Mouse (Mus musculus): Measurements from ENCODE around the gene Mark2. TPM values are rescaled to one million over a fixed set of nuclear protein-coding genes. Genes with fewer than 3 reads are reported as not detected.

Gene Mark2
- polyA plus RNA-seq, 1 experiment from 2014 or later: 51.9 TPM

DNA sequence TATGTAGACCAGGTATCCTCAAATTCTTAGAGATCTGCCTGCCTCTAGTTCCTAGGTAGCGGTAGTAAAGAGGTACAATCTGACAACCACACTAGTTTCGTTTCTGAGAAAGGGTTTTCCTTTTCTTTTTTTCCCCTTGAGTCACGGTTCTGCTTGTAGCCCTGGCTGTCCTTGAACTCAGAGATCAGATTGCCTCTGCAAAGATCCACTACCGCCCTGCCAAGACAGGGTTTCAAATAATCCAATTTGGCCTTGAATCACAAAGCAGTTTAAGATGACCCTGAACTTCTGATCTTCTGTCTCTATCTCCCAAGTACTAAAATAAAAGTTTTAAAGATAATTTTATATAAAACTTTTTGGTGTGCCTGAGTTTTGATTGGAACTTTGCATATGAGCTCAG is 23.9 kb downstream of the Mark2 start:
- no peaks in the 10 kb centered on the region for H3K9me3 ChIP-seq (replicated peaks)
- H3K4me3 ChIP-seq (replicated peaks): no peak overlapping the region
- no peaks in the 10 kb centered on the region for H3K27me3 ChIP-seq (replicated peaks)
- H3K4me1 ChIP-seq: peaks cover 27% of the 10 kb centered on the region; the same call in 1 of the 2 replicates
- no peak overlapping the region for H3K4me2 ChIP-seq
- H3K27ac ChIP-seq (replicated peaks): no peak overlapping the region
- 89% methylated on average over 4 of the region's 4 CpGs for WGBS
- no peak for ATAC-seq (ENCODE audit: low FRiP score)
- H3K36me3 ChIP-seq: no peaks in the 10 kb centered on the region
- no peak overlapping the region for H3K9ac ChIP-seq (replicated peaks)

DNA sequence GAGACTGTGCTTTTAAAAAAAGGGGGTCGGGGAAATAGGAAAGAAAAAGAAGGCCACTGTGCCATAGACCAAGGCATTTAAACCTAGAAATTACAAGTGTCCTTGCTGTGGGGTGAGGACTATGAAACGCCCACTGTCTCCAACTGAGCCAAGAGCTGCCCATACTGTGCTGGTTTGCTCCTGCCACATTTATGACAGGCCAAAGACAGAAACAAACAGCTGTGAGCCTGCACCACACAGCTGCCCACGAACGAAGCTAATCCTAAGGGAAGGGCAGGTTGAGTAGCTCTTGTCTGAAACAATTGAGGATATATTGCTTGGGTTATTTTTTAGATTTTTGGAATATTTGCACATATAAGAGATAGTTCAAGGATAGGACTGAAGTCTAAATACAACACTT is 24.8 kb downstream of the Mark2 start:
- H3K4me1 ChIP-seq: peaks cover 34% of the 10 kb centered on the region; the same call in 1 of the 2 replicates
- no peak overlapping the region for H3K4me2 ChIP-seq
- WGBS: 77% methylated on average over 4 of the region's 4 CpGs
- H3K27ac ChIP-seq (replicated peaks): no peak overlapping the region
- ATAC-seq (ENCODE audit: low FRiP score): no peak
- H3K36me3 ChIP-seq: no peaks in the 10 kb centered on the region
- H3K27me3 ChIP-seq (replicated peaks): no peaks in the 10 kb centered on the region
- no peaks in the 10 kb centered on the region for H3K9me3 ChIP-seq (replicated peaks)
- no peak overlapping the region for H3K4me3 ChIP-seq (replicated peaks)
- no peak overlapping the region for H3K9ac ChIP-seq (replicated peaks)

DNA sequence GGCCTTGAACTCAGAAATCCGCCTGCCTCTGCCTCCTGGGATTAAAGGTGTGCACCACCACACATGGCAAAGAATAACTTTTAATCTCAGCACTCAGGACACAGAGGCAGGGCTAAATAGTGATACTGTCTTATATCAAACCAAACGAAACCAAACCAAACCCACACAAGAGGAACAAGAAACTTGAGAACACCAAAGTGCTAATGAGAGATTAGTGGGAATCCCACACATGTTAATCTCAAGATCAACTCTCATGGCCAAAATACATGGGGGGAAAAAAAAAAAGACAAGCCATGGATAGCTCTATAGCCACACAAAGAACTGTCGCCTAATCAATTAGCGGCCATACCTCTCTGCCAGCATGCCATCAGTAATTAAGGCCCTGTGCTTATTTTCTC is 26.1 kb downstream of the Mark2 start:
- 81% methylated on average over 4 of the region's 4 CpGs for WGBS
- Histone ChIP-seq H3K4me3 (replicated peaks) (no peak overlapping the region), H3K27me3 (replicated peaks) (no peaks in the 10 kb centered on the region), H3K9me3 (replicated peaks) (no peaks in the 10 kb centered on the region), H3K27ac (replicated peaks) (no peak overlapping the region), H3K4me2 (no peak overlapping the region), H3K9ac (replicated peaks) (no peak overlapping the region), H3K4me1 (peaks cover 41% of the 10 kb centered on the region), H3K36me3 (no peaks in the 10 kb centered on the region)
- ATAC-seq (ENCODE audit: low FRiP score): no peak

DNA sequence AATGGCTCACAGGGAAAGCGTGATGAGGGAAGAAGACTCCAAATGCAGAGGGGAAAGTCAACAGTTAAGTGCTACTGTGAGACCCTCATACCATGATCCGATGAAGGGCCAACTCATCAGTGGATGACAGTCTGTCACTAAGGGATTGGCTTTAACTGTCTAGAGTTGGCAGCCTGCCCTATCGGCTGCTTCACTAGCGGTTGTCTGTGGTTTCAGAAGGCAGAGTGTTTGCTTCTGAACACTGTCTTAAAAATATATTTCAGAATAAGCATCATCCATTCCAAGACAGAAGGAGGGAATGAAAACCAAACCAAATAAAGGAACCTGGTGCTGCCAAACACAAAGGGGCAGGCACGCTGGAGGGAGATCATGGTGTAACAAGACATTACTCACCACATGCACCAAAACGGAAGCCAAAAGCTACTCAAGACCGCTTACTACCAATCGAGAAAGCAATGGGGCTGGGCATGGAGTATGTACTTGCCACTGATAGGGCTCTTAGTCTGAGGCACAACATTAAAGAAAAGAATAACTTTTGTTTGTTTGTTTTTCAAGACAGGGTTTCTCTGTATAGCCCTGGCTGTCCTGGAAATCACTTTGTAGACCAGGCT is 26.6 kb downstream of the Mark2 start:
- no peaks in the 10 kb centered on the region for H3K27me3 ChIP-seq (replicated peaks)
- H3K9ac ChIP-seq (replicated peaks): no peak overlapping the region
- no peaks in the 10 kb centered on the region for H3K36me3 ChIP-seq
- 64% methylated on average over 8 of the region's 8 CpGs for WGBS
- H3K9me3 ChIP-seq (replicated peaks): no peaks in the 10 kb centered on the region
- ATAC-seq (ENCODE audit: low FRiP score): no peak
- H3K4me2 ChIP-seq: no peak overlapping the region
- no peak overlapping the region for H3K4me3 ChIP-seq (replicated peaks)
- H3K4me1 ChIP-seq: peaks cover 46% of the 10 kb centered on the region
- peak overlapping the region; percentile 39 for H3K27ac ChIP-seq (replicated peaks)

DNA sequence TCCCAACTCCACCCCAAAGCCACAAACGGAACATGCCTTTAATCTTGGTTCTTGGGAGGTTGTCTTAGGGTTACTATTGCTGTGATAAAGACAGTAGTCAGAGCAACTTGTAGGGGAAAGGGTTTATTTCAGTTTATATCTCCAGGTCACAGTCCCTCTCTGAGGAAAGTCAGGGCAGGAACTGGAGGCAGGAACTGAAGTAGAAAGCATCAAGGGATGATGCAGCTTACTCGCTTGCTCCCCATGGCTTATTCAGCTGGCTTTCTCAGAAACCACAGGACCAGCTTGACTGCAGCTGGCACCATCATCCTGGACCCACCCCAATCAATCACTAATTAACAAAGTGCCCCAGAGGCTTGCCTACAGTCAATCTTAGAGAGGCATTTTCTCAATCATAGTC is 28.0 kb downstream of the Mark2 start:
- no peak overlapping the region for H3K9ac ChIP-seq (replicated peaks)
- no peak overlapping the region for H3K4me3 ChIP-seq (replicated peaks)
- no peaks in the 10 kb centered on the region for H3K9me3 ChIP-seq (replicated peaks)
- H3K27me3 ChIP-seq (replicated peaks): no peaks in the 10 kb centered on the region
- WGBS: 78% methylated on average over 2 of the region's 2 CpGs
- H3K4me1 ChIP-seq: peaks cover 60% of the 10 kb centered on the region
- H3K36me3 ChIP-seq: no peaks in the 10 kb centered on the region
- no peak overlapping the region for H3K4me2 ChIP-seq
- ATAC-seq (ENCODE audit: low FRiP score): no peak
- H3K27ac ChIP-seq (replicated peaks): no peak overlapping the region

DNA sequence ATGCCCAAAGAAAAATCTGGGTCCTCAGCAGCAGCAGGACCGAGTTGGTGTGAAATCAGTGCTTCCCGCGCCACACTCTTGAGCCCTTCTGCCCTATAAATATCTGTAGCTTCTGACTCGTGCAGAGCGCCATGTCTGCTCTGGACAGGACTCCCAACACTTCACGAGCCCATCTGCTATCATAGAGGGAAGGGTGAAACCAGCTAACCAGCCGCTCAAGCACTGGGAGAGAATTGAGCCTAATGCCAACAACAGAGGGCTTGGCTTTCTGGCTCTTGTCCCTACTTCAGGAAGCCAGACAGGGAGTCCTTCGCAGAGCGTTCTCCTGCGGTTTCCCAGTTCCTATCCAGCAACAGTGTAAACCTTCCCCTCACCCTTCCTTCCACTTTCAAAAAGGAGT is 30.4 kb downstream of the Mark2 start:
- no peak for ATAC-seq (ENCODE audit: low FRiP score)
- H3K4me1 ChIP-seq: peaks cover 77% of the 10 kb centered on the region

DNA sequence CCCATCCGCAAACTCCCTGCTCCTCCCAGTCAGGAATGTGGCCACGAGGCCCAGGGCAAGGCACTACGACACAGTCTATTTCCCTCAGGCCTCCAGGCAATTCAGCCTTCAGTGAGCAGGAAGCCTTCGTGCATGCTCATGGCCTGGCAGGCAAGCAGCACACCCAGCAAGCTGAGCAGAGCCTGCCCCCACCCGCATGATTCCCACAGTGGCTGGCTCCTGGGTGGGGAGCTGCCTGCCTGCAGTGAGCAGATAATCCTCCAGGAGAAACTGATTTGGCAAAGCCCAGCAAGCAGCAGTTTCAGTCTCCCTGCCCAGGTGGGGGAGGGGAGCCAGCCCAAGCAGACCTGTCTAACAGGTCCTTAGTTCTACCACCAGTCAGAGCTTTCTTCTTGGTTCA is 31.0 kb downstream of the Mark2 start:
- 25% methylated on average over 5 of the region's 5 CpGs for WGBS
- Histone ChIP-seq H3K27me3 (replicated peaks) (no peaks in the 10 kb centered on the region), H3K9ac (replicated peaks) (0 out of 2 replicates have a peak overlapping the region, but pooled peaks have one; percentile 3), H3K4me2 (no peak overlapping the region), H3K27ac (replicated peaks) (0 out of 2 replicates have a peak overlapping the region, but pooled peaks have one; percentile 28), H3K4me1 (peaks cover 79% of the 10 kb centered on the region), H3K9me3 (replicated peaks) (no peaks in the 10 kb centered on the region), H3K4me3 (replicated peaks) (no peak overlapping the region), H3K36me3 (no peaks in the 10 kb centered on the region)
- ATAC-seq (ENCODE audit: low FRiP score): no peak

More for the DNA sequence above, 30.4 kb downstream of the Mark2 start:
- 48% methylated on average over 10 of the region's 10 CpGs for WGBS
- no peaks in the 10 kb centered on the region for H3K36me3 ChIP-seq
- no peak overlapping the region for H3K4me3 ChIP-seq (replicated peaks)
- no peaks in the 10 kb centered on the region for H3K9me3 ChIP-seq (replicated peaks)
- H3K27ac ChIP-seq (replicated peaks): peak overlapping the region; percentile 28
- H3K27me3 ChIP-seq (replicated peaks): no peaks in the 10 kb centered on the region
- H3K9ac ChIP-seq (replicated peaks): no peak overlapping the region
- no peak overlapping the region for H3K4me2 ChIP-seq

DNA sequence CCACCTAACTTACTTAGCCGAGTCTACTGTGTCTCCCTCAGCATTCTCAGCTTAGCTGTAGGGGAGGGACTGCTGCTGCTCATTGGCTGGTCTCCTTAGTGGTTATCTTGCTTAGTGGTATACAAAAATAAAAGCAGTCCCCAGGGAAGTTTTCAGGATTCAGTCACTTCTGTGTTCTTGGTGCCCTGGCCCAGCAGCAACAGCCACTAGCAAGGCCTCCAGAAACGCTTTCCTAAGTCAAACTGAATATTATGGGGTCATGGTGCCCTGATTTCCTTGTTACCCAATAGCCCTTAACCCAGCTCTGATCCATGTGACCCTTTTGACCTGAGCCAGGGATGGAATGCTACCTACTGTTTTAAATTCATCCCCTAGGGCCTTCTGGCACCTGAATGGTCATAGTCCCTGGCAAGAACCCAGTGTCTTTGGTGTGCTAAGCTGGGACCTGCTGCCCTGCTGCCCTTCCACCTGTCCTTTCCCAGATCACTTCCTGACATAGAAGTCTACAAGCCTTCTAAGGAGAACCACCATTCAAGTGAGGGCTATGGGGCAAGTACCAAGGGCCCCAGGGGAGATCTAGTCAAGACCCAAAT is 31.8 kb downstream of the Mark2 start:
- H3K4me3 ChIP-seq (replicated peaks): no peak overlapping the region
- no peak for ATAC-seq (ENCODE audit: low FRiP score)
- H3K27me3 ChIP-seq (replicated peaks): no peaks in the 10 kb centered on the region
- H3K36me3 ChIP-seq: no peaks in the 10 kb centered on the region
- H3K9me3 ChIP-seq (replicated peaks): no peaks in the 10 kb centered on the region
- H3K27ac ChIP-seq (replicated peaks): no peak overlapping the region
- 74% methylated on average over 2 of the region's 2 CpGs for WGBS
- peaks cover 72% of the 10 kb centered on the region for H3K4me1 ChIP-seq
- H3K4me2 ChIP-seq: no peak overlapping the region
- no peak overlapping the region for H3K9ac ChIP-seq (replicated peaks)

DNA sequence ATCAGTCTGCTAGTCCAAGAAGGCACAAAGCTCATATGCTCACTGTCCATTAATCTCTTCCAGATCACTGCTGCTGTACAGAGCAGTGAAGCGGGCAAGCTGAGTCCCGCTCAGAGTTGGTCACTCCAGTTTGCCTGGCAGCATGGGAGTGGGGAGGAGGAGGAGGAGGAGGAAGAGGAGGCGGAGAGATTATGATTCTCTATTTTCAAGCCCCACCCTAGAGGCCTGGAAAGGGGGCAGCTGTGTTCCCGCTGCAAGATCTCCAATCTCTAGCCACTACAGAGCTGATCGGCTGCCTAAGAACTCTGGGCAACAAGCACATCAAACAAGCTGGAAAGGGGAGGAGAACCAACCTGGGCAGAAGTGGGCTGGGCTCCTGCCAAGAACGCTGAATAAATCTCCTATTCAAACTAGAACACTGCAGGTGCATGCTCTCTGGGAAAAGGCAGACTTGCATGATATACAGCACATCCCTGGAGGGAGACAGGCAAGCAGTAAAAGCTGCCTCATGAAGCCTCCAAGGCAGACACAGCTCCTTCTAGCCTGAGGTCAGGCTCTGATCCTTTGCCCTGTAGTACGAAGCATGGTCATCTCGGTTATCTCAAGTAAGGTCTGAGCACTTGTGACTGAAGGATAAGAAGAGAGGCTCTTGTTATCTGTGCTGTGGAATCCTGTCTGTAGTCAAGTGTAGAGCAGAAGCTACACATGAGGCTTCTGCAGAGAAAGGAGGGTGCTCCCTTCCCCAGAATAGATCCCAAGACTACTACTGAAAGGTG is 33.5 kb downstream of the Mark2 start:
- Histone ChIP-seq H3K27me3 (replicated peaks) (no peaks in the 10 kb centered on the region), H3K4me1 (peaks cover 82% of the 10 kb centered on the region), H3K4me3 (replicated peaks) (no peak overlapping the region), H3K4me2 (no peak overlapping the region), H3K9ac (replicated peaks) (no peak overlapping the region; the same call in 1 of the 2 replicates), H3K27ac (replicated peaks) (peak overlapping the region; percentile 65), H3K9me3 (replicated peaks) (no peaks in the 10 kb centered on the region), H3K36me3 (no peaks in the 10 kb centered on the region)
- ATAC-seq (ENCODE audit: low FRiP score): no peak
- WGBS: 19% methylated on average over 8 of the region's 8 CpGs

DNA sequence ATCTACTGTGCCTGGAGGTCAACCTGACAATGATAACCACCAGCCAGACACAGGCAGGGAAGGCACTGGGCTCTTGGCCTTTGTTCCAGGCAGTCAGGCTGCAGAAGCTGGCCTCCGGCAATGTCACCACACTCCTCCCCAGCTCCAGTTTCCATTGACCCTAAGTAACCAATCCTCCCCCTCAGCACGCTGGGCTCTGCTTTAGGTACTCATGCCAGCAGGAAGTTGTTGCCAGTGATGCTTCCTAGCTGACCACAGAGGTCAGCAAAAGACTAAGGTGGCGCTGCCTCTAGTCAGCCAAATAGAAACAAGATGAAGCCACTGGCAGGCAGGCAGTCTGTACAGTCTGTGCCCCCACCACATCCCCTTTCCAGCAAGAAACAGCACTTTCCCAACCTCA is 34.7 kb downstream of the Mark2 start:
- Histone ChIP-seq H3K4me2 (no peak overlapping the region), H3K36me3 (no peaks in the 10 kb centered on the region), H3K9ac (replicated peaks) (no peak overlapping the region), H3K27me3 (replicated peaks) (no peaks in the 10 kb centered on the region), H3K4me1 (peaks cover 72% of the 10 kb centered on the region), H3K27ac (replicated peaks) (peak overlapping the region; percentile 52), H3K4me3 (replicated peaks) (no peak overlapping the region), H3K9me3 (replicated peaks) (no peaks in the 10 kb centered on the region)
- WGBS: 74% methylated on average over 3 of the region's 3 CpGs
- ATAC-seq (ENCODE audit: low FRiP score): no peak

DNA sequence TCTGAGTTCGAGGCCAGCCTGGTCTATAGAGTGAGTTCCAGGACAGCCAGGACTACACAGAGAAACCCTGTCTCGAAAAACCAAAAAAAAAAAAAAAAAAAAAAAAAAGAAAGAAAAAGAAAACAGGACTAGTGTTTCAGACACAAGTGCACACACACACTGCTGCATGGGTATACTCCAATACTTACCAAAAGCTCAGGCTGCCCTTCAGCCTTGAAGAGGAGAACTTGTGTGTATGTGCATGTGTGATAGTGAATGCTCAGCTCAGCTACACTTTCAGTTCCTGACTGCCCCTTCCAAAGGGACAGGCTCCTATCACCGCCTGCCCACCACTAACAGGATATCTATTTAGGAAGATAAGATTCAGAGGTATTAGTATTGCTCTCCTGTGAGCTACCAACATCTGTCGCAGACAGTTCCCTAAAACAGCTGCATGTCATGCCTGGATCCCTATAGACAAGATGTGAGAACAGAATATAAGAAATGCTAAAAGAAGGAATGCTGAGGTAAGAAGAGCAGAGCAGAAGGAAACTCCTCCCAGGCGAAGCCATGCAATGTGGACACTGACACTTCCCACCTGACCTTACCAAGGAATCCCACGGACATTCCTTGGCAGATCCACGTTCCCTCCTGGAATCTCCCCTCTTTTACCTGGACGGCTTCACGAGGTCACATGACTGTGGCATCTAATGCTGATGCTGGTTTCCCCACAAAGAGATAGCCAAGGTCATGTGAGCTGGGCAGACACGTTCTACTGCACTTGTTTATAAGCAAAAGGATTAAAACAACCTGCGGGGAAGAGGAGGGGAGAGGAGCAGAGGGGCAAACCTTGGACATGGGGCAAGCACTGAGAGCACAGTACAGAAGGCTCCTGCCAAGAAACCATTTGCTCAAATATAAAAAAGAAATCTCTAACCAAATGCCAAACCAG is 36.0 kb downstream of the Mark2 start:
- no peaks in the 10 kb centered on the region for H3K9me3 ChIP-seq (replicated peaks)
- no peak overlapping the region for H3K9ac ChIP-seq (replicated peaks)
- no peak overlapping the region for H3K4me3 ChIP-seq (replicated peaks)
- H3K4me2 ChIP-seq: no peak overlapping the region
- H3K4me1 ChIP-seq: peaks cover 60% of the 10 kb centered on the region
- H3K36me3 ChIP-seq: no peaks in the 10 kb centered on the region
- WGBS: 87% methylated on average over 10 of the region's 11 CpGs
- ATAC-seq (ENCODE audit: low FRiP score): no peak
- no peaks in the 10 kb centered on the region for H3K27me3 ChIP-seq (replicated peaks)
- 0 out of 2 replicates have a peak overlapping the region, but pooled peaks have one; percentile 23 for H3K27ac ChIP-seq (replicated peaks)

Measured in neural tube, embryonic 15.5 days (tissue).